Mouse (Mus musculus): ENCODE data around the gene Antxrl.

DNA sequence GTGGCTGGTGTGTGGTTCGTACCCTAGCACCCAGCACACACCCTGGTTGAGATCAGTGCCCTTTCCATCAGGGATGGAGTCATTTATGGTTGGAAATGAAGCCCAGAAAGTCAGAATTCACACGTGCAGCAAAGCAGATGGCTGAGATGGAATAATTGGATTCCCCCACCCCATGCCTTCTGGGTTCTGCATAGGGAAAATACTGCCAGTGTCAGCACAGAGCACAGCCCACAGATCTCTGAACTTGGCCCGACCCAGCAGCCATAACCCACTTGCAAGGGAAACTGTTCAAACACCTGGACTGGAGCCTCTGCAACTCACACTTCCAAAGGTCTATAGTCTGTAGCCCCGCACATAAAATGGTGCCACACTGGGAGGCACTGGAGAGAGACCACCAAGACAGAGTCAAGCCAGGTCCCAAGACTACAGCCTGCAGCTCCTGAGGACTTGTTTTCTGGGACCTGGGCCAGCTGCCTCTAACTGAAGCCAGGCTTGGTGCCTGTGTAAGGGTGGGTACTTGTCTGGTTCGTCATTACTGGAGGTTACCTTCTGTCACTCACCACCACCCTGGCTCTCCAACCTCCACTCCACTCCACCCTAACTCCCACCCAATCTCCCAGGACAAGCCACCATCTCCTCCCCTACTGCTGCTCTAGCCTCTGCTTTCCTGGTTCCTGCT lies 2.3 kb upstream of the Antxrl start:
- no peak for TF ChIP-seq CTCF (IDR thresholded peaks at IDR 0.05; ENCODE audit: borderline replicate concordance, insufficient read depth, low read length)
- TF ChIP-seq POLR2A (IDR thresholded peaks at IDR 0.05; ENCODE audit: low read depth, low read length) = no peak
